Mouse (Mus musculus) hindbrain, embryonic 12.5 days (tissue): ENCODE results near the gene Hnrnph1. TPM values are rescaled to one million over a fixed set of nuclear protein-coding genes. Genes with fewer than 3 reads are reported as not detected.
"Not testable (repeated sequence)": the region's sequence is repeated elsewhere in the genome, so short reads cannot be mapped to it uniquely, and the experiment has no call there.

Experiments used
- ATAC-seq: fragments of 200-750 bp; cut with Nextera tagmentation; 2 replicates; pipeline ENCODE4 v1.8.0; 2017; ENCODE audit warnings: moderate TSS enrichment; ENCODE audit not compliant: low FRiP score
- H3K27ac ChIP-seq: fragments of 300-500 bp; sonication (generic); 2 replicates; pipeline ENCODE4 v1.5.1; 2016; ENCODE audit warnings: mild to moderate bottlenecking
- H3K27me3 ChIP-seq: fragments of 300-500 bp; sonication (generic); 2 replicates; pipeline ENCODE4 v1.6.1; 2016; ENCODE audit warnings: mild to moderate bottlenecking
- H3K36me3 ChIP-seq: fragments of 300-500 bp; sonication (generic); 2 replicates; pipeline ENCODE4 v1.6.1; 2016; ENCODE audit warnings: mild to moderate bottlenecking
- H3K4me1 ChIP-seq: fragments of 300-500 bp; sonication (generic); 2 replicates; pipeline ENCODE4 v1.6.1; 2016
- H3K4me2 ChIP-seq: fragments of 300-500 bp; sonication (generic); replicated peaks from 2 replicates; pipeline ENCODE4 v1.6.1; 2016; ENCODE audit warnings: mild to moderate bottlenecking
- H3K4me3 ChIP-seq: fragments of 300-500 bp; sonication (generic); 2 replicates; pipeline ENCODE4 v1.5.1; 2016; ENCODE audit warnings: mild to moderate bottlenecking
- H3K9ac ChIP-seq: fragments of 300-500 bp; sonication (generic); 2 replicates; pipeline ENCODE4 v1.6.1; 2016; ENCODE audit warnings: mild to moderate bottlenecking, moderate library complexity
- H3K9me3 ChIP-seq: fragments of 300-500 bp; sonication (generic); replicated peaks from 2 replicates; pipeline ENCODE4 v1.6.1; 2016; ENCODE audit warnings: mild to moderate bottlenecking
- WGBS: fragments of 180-500 bp; shearing (Covaris S2); methylation state at CpG from one replicate; pipeline ENCODE4 v1.1.7; 2016; 5-methylcytosine and 5-hydroxymethylcytosine counted together
- polyA plus RNA-seq: library from polyadenylated mRNA; unstranded; fragments of >200 nt; fragmentation: Nextera tagmentation; extraction: Ambion mirVana; gene quantifications from 2 replicates; pipeline ENCODE4 v1.2.1, GENCODE M21; 2016

The Hnrnph1 gene
- polyA plus RNA-seq, 1 experiment from 2014 or later, result 641 TPM

GRCm38 (mm10) chr11:50358950-50359861, 17.6 kb upstream of the Hnrnph1 start:
- Histone ChIP-seq H3K27me3 (peaks cover 29% of the 10 kb centered on the region), H3K9me3 (no peaks in the 10 kb centered on the region), H3K4me2 (peak overlapping the region; percentile 96), H3K9ac (peak overlapping the region; percentile 61), H3K27ac (no peak overlapping the region), H3K4me1 (peaks cover 3% of the 10 kb centered on the region), H3K4me3 (peak overlapping the region; percentile 40), H3K36me3 (no peaks in the 10 kb centered on the region)
- ATAC-seq, result peak; percentile 64
- WGBS, result 3% methylated on average over 74 of the region's 74 CpGs

- peaks cover 29% of the 10 kb centered on the region for H3K27me3 ChIP-seq
- not testable (repeated sequence) for ATAC-seq, H3K27ac ChIP-seq, H3K4me3 ChIP-seq, H3K4me2 ChIP-seq, H3K4me1 ChIP-seq, H3K36me3 ChIP-seq, H3K9ac ChIP-seq, H3K9me3 ChIP-seq
- 88% methylated on average over 1 of the region's 1 CpGs for WGBS
Measured at GRCm38 (mm10) chr11:50361282-50361681, 15.5 kb upstream of the Hnrnph1 start.

- 0 out of 2 replicates have a peak, but pooled peaks have one; percentile 66 for ATAC-seq
- Histone ChIP-seq H3K9me3 (no peaks in the 10 kb centered on the region), H3K4me2 (no peak overlapping the region), H3K4me3 (no peak overlapping the region), H3K27me3 (peaks cover 7% of the 10 kb centered on the region), H3K27ac (no peak overlapping the region), H3K9ac (no peak overlapping the region), H3K4me1 (no peaks in the 10 kb centered on the region), H3K36me3 (no peaks in the 10 kb centered on the region)
- 16% methylated on average over 4 of the region's 4 CpGs for WGBS
Measured at GRCm38 (mm10) chr11:50364548-50364947, 12.2 kb upstream of the Hnrnph1 start.

- no peaks in the 10 kb centered on the region for H3K9me3 ChIP-seq
- H3K4me2 ChIP-seq, result no peak overlapping the region
- H3K4me1 ChIP-seq, result no peaks in the 10 kb centered on the region
- H3K36me3 ChIP-seq, result no peaks in the 10 kb centered on the region
- H3K27ac ChIP-seq, result no peak overlapping the region
- peaks cover 6% of the 10 kb centered on the region; the same call in 1 of the 2 replicates for H3K27me3 ChIP-seq
- no peak for ATAC-seq
- no peak overlapping the region for H3K9ac ChIP-seq
- no peak overlapping the region for H3K4me3 ChIP-seq
Measured at GRCm38 (mm10) chr11:50365322-50365721, 11.5 kb upstream of the Hnrnph1 start.

- no peak overlapping the region for H3K4me3 ChIP-seq
- no peak overlapping the region for H3K4me2 ChIP-seq
- WGBS, result 90% methylated on average over 9 of the region's 9 CpGs
- H3K27ac ChIP-seq, result no peak overlapping the region
- no peaks in the 10 kb centered on the region for H3K27me3 ChIP-seq
- H3K36me3 ChIP-seq, result no peaks in the 10 kb centered on the region
- no peak overlapping the region for H3K9ac ChIP-seq
- ATAC-seq, result no peak
- H3K9me3 ChIP-seq, result no peaks in the 10 kb centered on the region
- H3K4me1 ChIP-seq, result peaks cover 9% of the 10 kb centered on the region
Measured at GRCm38 (mm10) chr11:50367531-50367930, 9.3 kb upstream of the Hnrnph1 start.

GRCm38 (mm10) chr11:50369360-50369911, 7.4 kb upstream of the Hnrnph1 start:
- Histone ChIP-seq H3K4me3 (no peak overlapping the region), H3K4me1 (peaks cover 9% of the 10 kb centered on the region), H3K9ac (no peak overlapping the region), H3K36me3 (no peaks in the 10 kb centered on the region), H3K9me3 (no peaks in the 10 kb centered on the region), H3K4me2 (no peak overlapping the region), H3K27ac (no peak overlapping the region), H3K27me3 (no peaks in the 10 kb centered on the region)
- no peak for ATAC-seq
- 93% methylated on average over 5 of the region's 5 CpGs for WGBS

GRCm38 (mm10) chr11:50370969-50371368, 5.8 kb upstream of the Hnrnph1 start:
- Histone ChIP-seq H3K4me2 (peak overlapping the region; percentile 61), H3K27me3 (no peaks in the 10 kb centered on the region; the same call in 1 of the 2 replicates), H3K4me3 (0 out of 2 replicates have a peak overlapping the region, but pooled peaks have one; percentile 37), H3K27ac (peak overlapping the region; percentile 62), H3K36me3 (no peaks in the 10 kb centered on the region), H3K9me3 (no peaks in the 10 kb centered on the region), H3K4me1 (peaks cover 9% of the 10 kb centered on the region), H3K9ac (no peak overlapping the region)
- ATAC-seq, result peak; percentile 49
- 62% methylated on average over 4 of the region's 4 CpGs for WGBS

GRCm38 (mm10) chr11:50371399-50371841, 5.4 kb upstream of the Hnrnph1 start:
- peak overlapping the region; percentile 61 for H3K4me2 ChIP-seq
- H3K9me3 ChIP-seq, result no peaks in the 10 kb centered on the region
- H3K4me3 ChIP-seq, result peak overlapping the region; percentile 37
- peak overlapping the region; percentile 89 for H3K27ac ChIP-seq
- peak overlapping the region; percentile 75 for H3K9ac ChIP-seq
- WGBS, result under 1% methylated on average over 18 of the region's 18 CpGs
- H3K36me3 ChIP-seq, result no peaks in the 10 kb centered on the region
- H3K27me3 ChIP-seq, result no peaks in the 10 kb centered on the region; the same call in 1 of the 2 replicates
- ATAC-seq, result peak; percentile 53; the same call in 1 of the 2 replicates
- peaks cover 12% of the 10 kb centered on the region for H3K4me1 ChIP-seq

- H3K4me3 ChIP-seq, result peak overlapping the region; percentile 37; the same call in 1 of the 2 replicates
- no peak for ATAC-seq
- H3K27me3 ChIP-seq, result no peaks in the 10 kb centered on the region; the same call in 1 of the 2 replicates
Measured at GRCm38 (mm10) chr11:50371911-50372310, 4.9 kb upstream of the Hnrnph1 start.

GRCm38 (mm10) chr11:50373086-50373485, 3.7 kb upstream of the Hnrnph1 start:
- H3K27me3 ChIP-seq, result no peaks in the 10 kb centered on the region; the same call in 1 of the 2 replicates
- H3K4me1 ChIP-seq, result peaks cover 16% of the 10 kb centered on the region
- H3K4me3 ChIP-seq, result no peak overlapping the region
- no peak overlapping the region for H3K4me2 ChIP-seq
- H3K9ac ChIP-seq, result no peak overlapping the region
- ATAC-seq, result no peak
- no peak overlapping the region for H3K27ac ChIP-seq
- H3K36me3 ChIP-seq, result no peaks in the 10 kb centered on the region
- no peaks in the 10 kb centered on the region for H3K9me3 ChIP-seq

More at GRCm38 (mm10) chr11:50371911-50372310, 4.9 kb upstream of the Hnrnph1 start:
- H3K4me2 ChIP-seq, result peak overlapping the region; percentile 61
- 95% methylated on average over 1 of the region's 1 CpGs for WGBS
- peak overlapping the region; percentile 75; the same call in 1 of the 2 replicates for H3K9ac ChIP-seq
- H3K36me3 ChIP-seq, result no peaks in the 10 kb centered on the region
- peaks cover 16% of the 10 kb centered on the region for H3K4me1 ChIP-seq
- peak overlapping the region; percentile 89 for H3K27ac ChIP-seq
- H3K9me3 ChIP-seq, result no peaks in the 10 kb centered on the region

- Histone ChIP-seq H3K9ac (no peak overlapping the region), H3K27ac (no peak overlapping the region)
Measured at GRCm38 (mm10) chr11:50373621-50374020, 3.2 kb upstream of the Hnrnph1 start.

GRCm38 (mm10) chr11:50374286-50375015, 2.3 kb upstream of the Hnrnph1 start:
- Histone ChIP-seq H3K4me2 (no peak overlapping the region), H3K9ac (no peak overlapping the region), H3K4me3 (no peak overlapping the region), H3K4me1 (peaks cover 20% of the 10 kb centered on the region), H3K27me3 (no peaks in the 10 kb centered on the region; the same call in 1 of the 2 replicates), H3K9me3 (no peaks in the 10 kb centered on the region), H3K36me3 (peaks cover 4% of the 10 kb centered on the region), H3K27ac (no peak overlapping the region)
- WGBS, result 93% methylated on average over 13 of the region's 13 CpGs
- ATAC-seq, result no peak

More at GRCm38 (mm10) chr11:50373621-50374020, 3.2 kb upstream of the Hnrnph1 start:
- peaks cover 16% of the 10 kb centered on the region for H3K4me1 ChIP-seq
- H3K4me2 ChIP-seq, result no peak overlapping the region
- no peak for ATAC-seq
- no peaks in the 10 kb centered on the region for H3K9me3 ChIP-seq
- no peaks in the 10 kb centered on the region; the same call in 1 of the 2 replicates for H3K27me3 ChIP-seq
- 92% methylated on average over 1 of the region's 1 CpGs for WGBS
- H3K4me3 ChIP-seq, result no peak overlapping the region
- H3K36me3 ChIP-seq, result no peaks in the 10 kb centered on the region
